Mouse (Mus musculus): ENCODE data around the gene Gadd45gip1. TPM values are rescaled to one million over a fixed set of nuclear protein-coding genes. Genes with fewer than 3 reads are reported as not detected.

Gene Gadd45gip1
- polyA plus RNA-seq, 1 experiment from 2014 or later, result 36.3 TPM

GRCm38 (mm10) chr8:84841514-84841913 lies 10.2 kb downstream of the Gadd45gip1 start:
- H3K4me1 ChIP-seq (replicated peaks; ENCODE audit: control insufficient read depth, insufficient read depth, low read length), result peaks cover 3% of the 10 kb centered on the region; the same call in 1 of the 2 replicates
- no peak overlapping the region for H3K4me3 ChIP-seq (ENCODE audit: low read depth, low read length)
- no peaks in the 10 kb centered on the region for H3K27me3 ChIP-seq (replicated peaks; ENCODE audit: control insufficient read depth, insufficient read depth, low read length)
- ATAC-seq, result no peak
- TF ChIP-seq CTCF (IDR thresholded peaks at IDR 0.05; ENCODE audit: low read depth), result no peak
- 70% methylated on average over 1 of the region's 1 CpGs for WGBS
- no peak overlapping the region for H3K4me2 ChIP-seq (replicated peaks; ENCODE audit: low read depth)
- H3K27ac ChIP-seq (ENCODE audit: low read depth, low read length), result peak overlapping the region; percentile 24; the same call in 1 of the 2 replicates
- no peaks in the 10 kb centered on the region for H3K9me3 ChIP-seq (ENCODE audit: control insufficient read depth)
- H3K9ac ChIP-seq (ENCODE audit: low read depth, low read length), result no peak overlapping the region
- H3K36me3 ChIP-seq (ENCODE audit: control insufficient read depth, insufficient read depth), result peaks cover 61% of the 10 kb centered on the region

GRCm38 (mm10) chr8:84844397-84845070 lies 13.2 kb downstream of the Gadd45gip1 start:
- WGBS, result 65% methylated on average over 9 of the region's 9 CpGs
- TF ChIP-seq CTCF (IDR thresholded peaks at IDR 0.05; ENCODE audit: low read depth), result no peak
- H3K4me3 ChIP-seq (ENCODE audit: low read depth, low read length), result peak overlapping the region; percentile 94; the same call in 1 of the 2 replicates
- peaks cover 7% of the 10 kb centered on the region; the same call in 1 of the 2 replicates for H3K4me1 ChIP-seq (replicated peaks; ENCODE audit: control insufficient read depth, insufficient read depth, low read length)
- peak overlapping the region; percentile 77 for H3K4me2 ChIP-seq (replicated peaks; ENCODE audit: low read depth)
- H3K9me3 ChIP-seq (ENCODE audit: control insufficient read depth), result no peaks in the 10 kb centered on the region
- ATAC-seq, result no peak
- H3K27me3 ChIP-seq (replicated peaks; ENCODE audit: control insufficient read depth, insufficient read depth, low read length), result no peaks in the 10 kb centered on the region
- H3K9ac ChIP-seq (ENCODE audit: low read depth, low read length), result no peak overlapping the region
- H3K27ac ChIP-seq (ENCODE audit: low read depth, low read length), result peak overlapping the region; percentile 41; the same call in 1 of the 2 replicates
- H3K36me3 ChIP-seq (ENCODE audit: control insufficient read depth, insufficient read depth), result peaks cover 39% of the 10 kb centered on the region

- 9% methylated on average over 12 of the region's 12 CpGs for WGBS
- Histone ChIP-seq H3K4me3 (ENCODE audit: low read depth, low read length) (peak overlapping the region; percentile 94), H3K4me2 (replicated peaks; ENCODE audit: low read depth) (peak overlapping the region; percentile 77), H3K9me3 (ENCODE audit: control insufficient read depth) (no peaks in the 10 kb centered on the region), H3K27me3 (replicated peaks; ENCODE audit: control insufficient read depth, insufficient read depth, low read length) (no peaks in the 10 kb centered on the region), H3K9ac (ENCODE audit: low read depth, low read length) (peak overlapping the region; percentile 63), H3K36me3 (ENCODE audit: control insufficient read depth, insufficient read depth) (peaks cover 39% of the 10 kb centered on the region), H3K4me1 (replicated peaks; ENCODE audit: control insufficient read depth, insufficient read depth, low read length) (peaks cover 7% of the 10 kb centered on the region; the same call in 1 of the 2 replicates), H3K27ac (ENCODE audit: low read depth, low read length) (no peak overlapping the region; the same call in 1 of the 2 replicates)
- TF ChIP-seq CTCF (IDR thresholded peaks at IDR 0.05; ENCODE audit: low read depth), result peak; percentile 80
- no peak for ATAC-seq
Measured at GRCm38 (mm10) chr8:84845355-84846093, 14.2 kb downstream of the Gadd45gip1 start.

GRCm38 (mm10) chr8:84846094-84846721 lies 14.9 kb downstream of the Gadd45gip1 start:
- WGBS, result under 1% methylated on average over 30 of the region's 30 CpGs
- peak overlapping the region; percentile 76 for H3K27ac ChIP-seq (ENCODE audit: low read depth, low read length)
- peaks cover 7% of the 10 kb centered on the region; the same call in 1 of the 2 replicates for H3K4me1 ChIP-seq (replicated peaks; ENCODE audit: control insufficient read depth, insufficient read depth, low read length)
- no peaks in the 10 kb centered on the region for H3K27me3 ChIP-seq (replicated peaks; ENCODE audit: control insufficient read depth, insufficient read depth, low read length)
- peak overlapping the region; percentile 94 for H3K4me3 ChIP-seq (ENCODE audit: low read depth, low read length)
- H3K4me2 ChIP-seq (replicated peaks; ENCODE audit: low read depth), result peak overlapping the region; percentile 77
- peak; percentile 39 for ATAC-seq
- no peak for TF ChIP-seq CTCF (IDR thresholded peaks at IDR 0.05; ENCODE audit: low read depth)
- H3K9ac ChIP-seq (ENCODE audit: low read depth, low read length), result peak overlapping the region; percentile 63
- no peaks in the 10 kb centered on the region for H3K9me3 ChIP-seq (ENCODE audit: control insufficient read depth)
- H3K36me3 ChIP-seq (ENCODE audit: control insufficient read depth, insufficient read depth), result peaks cover 39% of the 10 kb centered on the region

- peak within 1 kb of the TSS; percentile 77 for H3K4me2 ChIP-seq (replicated peaks; ENCODE audit: low read depth)
- H3K9ac ChIP-seq (ENCODE audit: low read depth, low read length), result peak within 1 kb of the TSS; percentile 63
- peak; percentile 42; the same call in 1 of the 2 replicates for TF ChIP-seq CTCF (IDR thresholded peaks at IDR 0.05; ENCODE audit: low read depth)
- peaks cover 34% of the 10 kb centered on the region for H3K36me3 ChIP-seq (ENCODE audit: control insufficient read depth, insufficient read depth)
- no peaks in the 10 kb centered on the region for H3K27me3 ChIP-seq (replicated peaks; ENCODE audit: control insufficient read depth, insufficient read depth, low read length)
- H3K4me1 ChIP-seq (replicated peaks; ENCODE audit: control insufficient read depth, insufficient read depth, low read length), result peaks cover 7% of the 10 kb centered on the region; the same call in 1 of the 2 replicates
- H3K9me3 ChIP-seq (ENCODE audit: control insufficient read depth), result no peaks in the 10 kb centered on the region
- ATAC-seq, result peak; percentile 99
- peak within 1 kb of the TSS; percentile 94 for H3K4me3 ChIP-seq (ENCODE audit: low read depth, low read length)
- H3K27ac ChIP-seq (ENCODE audit: low read depth, low read length), result peak within 1 kb of the TSS; percentile 84
- WGBS, result under 1% methylated on average over 55 of the region's 55 CpGs
Measured at GRCm38 (mm10) chr8:84846722-84847572, 15.6 kb downstream of the Gadd45gip1 start, which contains the start of gene Calr. Gene Calr (minus strand): TSS chr8:84846934.
